Mouse (Mus musculus): ENCODE data around the gene Ube2e1.
A peak's percentile ranks its signal among the peaks of the same experiment; 100 is the strongest.

Gene Ube2e1

GRCm38 (mm10) chr14:18331693-18332131 is at the start of gene Ube2e1:
Ube2e1 (minus strand) TSS chr14:18331859.
- peak; percentile 65 to 83 for DNase-seq (ENCODE audit: low spot score in 2 of 2)

DNA sequence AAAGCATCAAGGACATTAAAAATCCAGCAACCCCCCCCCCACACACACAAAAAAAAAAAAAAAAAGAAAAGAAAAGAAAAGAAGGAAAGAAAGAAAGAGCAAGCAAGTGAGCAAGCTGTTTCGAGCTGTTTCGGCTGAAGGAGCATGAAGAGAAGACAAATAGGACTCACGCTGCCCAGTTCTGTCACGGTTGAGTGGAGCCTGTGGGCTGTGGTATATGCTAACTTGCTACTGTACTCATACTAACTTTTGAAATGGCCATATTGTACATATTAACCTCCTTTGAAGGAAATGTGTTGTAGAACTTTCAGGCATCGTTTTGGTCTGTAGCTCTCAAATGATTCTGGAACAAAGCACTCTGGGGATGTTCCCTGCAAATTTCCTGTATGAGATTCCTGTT is 48.2 kb upstream of the Ube2e1 start:
- DNase-seq (ENCODE audit: low spot score in 2 of 2) = no peak

DNA sequence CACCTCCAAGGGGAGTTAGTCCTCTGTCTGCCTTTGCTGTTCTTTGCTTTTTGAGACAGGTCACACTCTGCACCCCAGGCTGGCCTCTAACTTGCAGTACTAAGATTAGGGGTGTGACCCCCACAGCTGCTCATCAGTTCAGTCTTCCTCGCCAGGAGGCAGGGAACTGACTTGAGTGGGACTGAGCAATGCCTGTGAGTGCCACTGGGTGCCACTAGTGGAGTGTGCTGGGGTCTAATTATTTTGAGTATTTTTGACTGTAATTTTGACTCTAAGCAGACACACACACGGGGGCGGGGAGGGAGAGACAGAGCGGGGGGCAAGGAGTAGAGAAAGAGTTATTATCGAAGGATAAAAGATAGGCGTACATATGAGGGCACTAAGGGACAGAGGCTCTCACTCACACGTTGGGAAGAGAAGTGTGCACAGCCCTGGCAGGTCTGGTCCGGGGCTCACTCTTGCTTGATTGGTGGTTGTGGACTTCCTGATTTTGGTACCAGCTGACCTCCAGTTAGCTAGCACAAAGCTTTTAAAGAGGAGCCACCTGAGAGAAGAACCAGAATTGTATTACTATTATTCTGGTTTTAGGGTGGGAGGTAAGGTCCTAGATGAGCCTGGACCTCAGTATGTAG is 46.4 kb upstream of the Ube2e1 start:
- DNase-seq (ENCODE audit: low spot score in 2 of 2) = no peak

- no peak for DNase-seq (ENCODE audit: low spot score in 2 of 2)
Observed at GRCm38 (mm10) chr14:18376206-18376605, 44.5 kb upstream of the Ube2e1 start.

- DNase-seq (ENCODE audit: low spot score in 2 of 2) = no peak
Observed at GRCm38 (mm10) chr14:18373758-18374405, 42.2 kb upstream of the Ube2e1 start.

DNA sequence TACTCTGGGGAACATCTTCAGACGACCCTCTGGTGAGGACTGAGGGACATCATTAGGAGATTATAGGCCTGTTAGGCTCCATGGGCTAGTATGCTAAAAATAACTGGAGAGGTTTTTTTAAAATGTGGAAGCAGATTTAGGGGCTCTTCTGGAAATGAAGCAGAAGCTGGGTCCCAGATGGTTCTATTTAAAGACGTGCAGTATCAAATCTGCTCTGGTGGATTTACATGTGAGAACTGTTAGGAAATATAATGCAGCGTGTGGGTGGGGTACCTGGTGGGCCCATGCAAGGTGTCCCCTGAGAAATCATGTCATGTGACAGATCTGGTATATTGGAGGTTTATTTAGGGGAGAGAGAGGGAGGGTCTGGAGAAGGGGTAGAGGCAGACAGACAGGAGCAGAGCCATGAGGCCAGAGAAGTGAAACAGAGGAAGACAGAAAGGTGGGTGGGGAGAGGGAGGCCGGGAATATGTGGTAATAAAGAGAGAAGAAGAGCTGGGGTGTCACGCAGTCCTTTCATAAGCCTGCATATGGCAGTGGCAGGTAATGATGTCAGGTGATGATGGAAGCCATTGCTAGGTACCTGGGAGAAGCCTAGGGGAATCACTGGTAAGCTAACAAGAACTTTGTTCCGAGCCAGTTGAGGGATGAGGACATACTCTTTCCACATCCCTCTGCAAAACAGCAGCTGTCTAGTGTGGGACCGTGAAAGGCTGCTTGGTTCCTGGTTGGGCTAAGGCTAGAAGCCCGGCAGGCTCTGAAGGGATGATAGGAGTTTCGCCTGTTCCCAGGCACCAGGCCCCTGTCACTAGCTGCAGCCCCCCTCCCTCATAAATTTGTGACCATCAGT is 41.3 kb upstream of the Ube2e1 start:
- DNase-seq (ENCODE audit: low spot score in 2 of 2) = no peak

DNA sequence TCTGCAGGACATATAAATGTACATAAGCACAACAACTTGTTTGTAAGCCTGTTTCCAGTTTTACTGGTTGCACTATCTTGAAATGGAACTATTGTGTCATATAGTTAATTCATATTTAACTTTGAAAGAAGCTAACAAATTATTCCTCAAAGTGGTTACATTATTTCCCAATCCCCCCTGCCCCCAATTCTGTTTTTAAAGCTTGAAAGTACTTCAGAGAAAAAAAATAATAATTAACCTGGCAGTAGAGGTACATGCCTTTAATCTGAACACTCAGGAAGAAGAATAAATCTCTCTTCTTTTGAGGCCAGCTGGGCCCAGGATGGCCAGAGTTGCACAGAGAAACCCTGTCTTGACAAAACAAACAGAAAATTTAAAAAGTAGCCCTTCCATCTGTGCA is 37.4 kb upstream of the Ube2e1 start:
- DNase-seq (ENCODE audit: low spot score in 2 of 2) = no peak

GRCm38 (mm10) chr14:18367025-18367424 is 35.4 kb upstream of the Ube2e1 start:
- no peak for DNase-seq (ENCODE audit: low spot score in 2 of 2)

- no peak for DNase-seq (ENCODE audit: low spot score in 2 of 2)
Observed at GRCm38 (mm10) chr14:18364321-18364720, 32.7 kb upstream of the Ube2e1 start.

DNA sequence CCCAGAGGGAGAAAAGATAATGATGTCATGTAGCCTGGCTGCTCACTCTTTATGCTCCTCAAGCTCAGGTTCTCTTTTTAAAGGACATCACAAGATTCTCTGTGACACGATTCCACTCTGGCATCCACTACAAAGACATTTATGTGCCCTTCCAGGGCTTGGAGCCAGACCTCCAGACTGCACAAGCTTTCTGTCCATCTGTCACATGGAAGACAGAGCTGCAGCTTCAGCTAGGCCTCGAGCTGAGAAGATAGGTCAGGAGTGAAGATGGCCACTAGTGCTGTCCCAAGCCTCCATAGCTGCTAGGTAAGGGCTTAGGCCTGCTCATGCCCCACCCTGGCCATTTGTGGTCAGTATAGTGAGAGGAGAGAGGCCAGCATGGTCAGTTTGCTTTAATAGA is 24.8 kb upstream of the Ube2e1 start:
- DNase-seq (ENCODE audit: low spot score in 2 of 2) = no peak

- DNase-seq (ENCODE audit: low spot score in 2 of 2) = no peak
Observed at GRCm38 (mm10) chr14:18355514-18356190, 24.0 kb upstream of the Ube2e1 start.

- DNase-seq (ENCODE audit: low spot score in 2 of 2) = no peak
Observed at GRCm38 (mm10) chr14:18353525-18353924, 21.9 kb upstream of the Ube2e1 start.

GRCm38 (mm10) chr14:18352934-18353333 is 21.3 kb upstream of the Ube2e1 start:
- DNase-seq (ENCODE audit: low spot score in 2 of 2) = no peak

DNA sequence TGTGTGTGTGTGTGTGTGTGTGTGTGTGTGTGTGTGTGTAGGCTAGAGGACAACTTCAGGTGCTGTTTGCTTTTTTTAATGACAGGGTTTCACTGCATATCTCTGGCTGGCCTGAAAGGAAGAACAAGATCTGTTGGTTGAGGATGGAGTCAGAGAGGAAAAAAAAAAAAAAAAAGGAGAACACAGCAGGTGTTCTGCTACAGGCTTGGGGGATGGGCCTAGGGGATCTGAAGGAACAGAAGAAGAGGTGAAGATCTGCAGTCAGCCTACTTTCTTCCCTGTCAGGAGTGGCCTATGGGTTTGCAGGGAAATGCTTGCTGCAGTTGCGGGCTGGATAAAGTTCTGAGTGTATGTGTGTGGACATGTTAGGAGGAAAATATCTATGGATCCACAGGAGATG is 19.0 kb upstream of the Ube2e1 start:
- no peak for DNase-seq (ENCODE audit: low spot score in 2 of 2)

DNA sequence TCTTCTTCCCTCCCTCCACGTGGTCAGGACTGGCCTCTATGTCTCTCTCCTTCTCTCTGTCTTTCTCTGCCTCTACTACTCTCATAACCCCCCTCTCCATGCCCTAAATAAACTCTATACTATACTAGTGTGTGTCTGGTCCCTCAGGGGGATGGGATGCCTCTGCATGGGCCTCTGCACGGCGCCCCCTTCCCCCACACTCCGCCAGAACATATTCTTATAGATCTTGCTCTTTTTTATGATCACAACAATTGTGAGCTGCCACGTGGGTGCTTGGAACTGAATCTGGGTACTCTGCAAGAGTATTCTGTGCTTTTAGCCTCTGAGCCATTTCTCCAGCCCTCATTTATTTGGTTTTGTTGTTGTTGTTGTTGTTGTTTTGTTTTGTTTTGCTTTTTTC is 18.2 kb upstream of the Ube2e1 start:
- no peak for DNase-seq (ENCODE audit: low spot score in 2 of 2)

- DNase-seq (ENCODE audit: low spot score in 2 of 2) = no peak
Observed at GRCm38 (mm10) chr14:18343589-18343988, 11.9 kb upstream of the Ube2e1 start.

DNA sequence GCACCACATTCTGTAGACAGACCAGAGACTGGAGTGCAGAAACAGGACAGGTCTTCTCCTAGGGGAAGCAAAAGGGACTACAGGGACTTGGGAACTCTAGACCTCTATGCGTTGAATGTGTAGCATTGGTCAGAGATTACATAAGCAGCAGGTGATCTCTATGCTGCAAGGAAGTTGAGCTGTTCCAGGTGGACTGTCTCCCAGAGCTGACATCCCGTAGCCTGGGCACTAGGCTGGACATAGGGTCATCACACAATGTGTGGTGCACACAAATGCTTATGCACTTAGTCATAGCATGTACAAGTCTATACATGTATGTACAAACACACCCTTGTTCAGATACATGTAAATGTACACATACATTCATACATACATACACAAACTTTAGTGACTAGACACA is 11.1 kb upstream of the Ube2e1 start:
- DNase-seq (ENCODE audit: low spot score in 2 of 2) = no peak

DNA sequence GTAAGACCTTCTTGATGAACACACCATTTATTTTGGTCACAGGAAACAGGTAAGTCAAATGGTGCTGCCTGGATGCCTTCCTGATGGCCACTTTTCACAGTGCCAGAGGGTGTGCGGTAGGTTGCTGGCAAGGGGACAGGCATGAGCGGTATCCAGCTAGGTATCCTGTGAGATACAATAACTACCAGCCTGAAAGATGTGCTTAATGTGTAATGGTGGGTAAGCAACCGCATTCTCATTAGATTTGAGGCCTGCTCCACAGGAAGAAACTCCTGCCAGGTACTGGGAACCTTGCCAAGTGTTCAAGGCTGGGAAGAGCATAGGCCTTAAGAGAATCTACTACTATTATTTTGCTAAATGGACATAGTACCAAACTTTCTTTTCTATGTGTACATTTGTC is 9.4 kb upstream of the Ube2e1 start:
- DNase-seq (ENCODE audit: low spot score in 2 of 2) = no peak

DNA sequence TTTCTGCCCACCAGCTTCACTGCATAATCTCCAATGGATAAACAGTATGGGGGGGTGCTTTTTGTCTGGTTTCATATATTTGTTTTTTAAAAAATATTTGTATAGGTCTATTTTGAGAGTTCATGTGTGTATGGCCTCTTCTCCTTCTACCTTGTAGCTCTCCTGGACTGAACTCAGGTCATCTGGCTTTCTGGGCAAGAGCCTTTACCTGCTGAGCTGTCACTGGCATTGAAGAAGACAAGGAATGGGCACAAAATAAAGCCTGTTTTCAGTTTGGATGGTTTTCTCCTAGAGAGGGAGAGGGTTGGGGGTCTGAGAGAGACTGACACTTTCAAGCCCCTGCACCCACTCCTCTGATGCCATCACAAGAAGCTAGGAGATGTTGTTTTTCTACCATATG is 4.4 kb upstream of the Ube2e1 start:
- DNase-seq (ENCODE audit: low spot score in 2 of 2) = no peak

- peak; percentile 34 to 69 for DNase-seq (ENCODE audit: low spot score in 2 of 2)
Observed at GRCm38 (mm10) chr14:18330789-18331692, 618 bp downstream of the Ube2e1 start.
